Mouse (Mus musculus) stomach, embryonic 14.5 days (tissue): ENCODE results near the gene Crb3. TPM values are rescaled to one million over a fixed set of nuclear protein-coding genes. Genes with fewer than 3 reads are reported as not detected.
A peak's percentile ranks its signal among the peaks of the same experiment; 100 is the strongest.

Experiments used
- ATAC-seq: fragments of 200-750 bp; cut with Nextera tagmentation; 2 replicates; pipeline ENCODE4 v1.8.0; 2017; ENCODE audit warnings: low read depth, moderate TSS enrichment; ENCODE audit not compliant: insufficient number of reproducible peaks, insufficient read depth, low FRiP score
- H3K27ac ChIP-seq: fragments of 300-500 bp; sonication (generic); 2 replicates; pipeline ENCODE4 v1.5.1; 2014; ENCODE audit warnings: mild to moderate bottlenecking, low read length, moderate library complexity, mixed read lengths
- H3K27me3 ChIP-seq: fragments of 300-500 bp; sonication (generic); 2 replicates; pipeline ENCODE4 v1.6.1; 2014; ENCODE audit warnings: low read length, control low read depth, mixed read lengths; ENCODE audit not compliant: control insufficient read depth, insufficient read depth
- H3K36me3 ChIP-seq: fragments of 300-500 bp; sonication (generic); 2 replicates; pipeline ENCODE4 v1.6.1; 2014; ENCODE audit warnings: mild to moderate bottlenecking, control low read depth, low read length, moderate library complexity, mixed read lengths; ENCODE audit not compliant: control insufficient read depth, insufficient read depth
- H3K4me1 ChIP-seq: fragments of 300-500 bp; sonication (generic); 2 replicates; pipeline ENCODE4 v1.6.1; 2014; ENCODE audit warnings: low read length, control low read depth, mixed read lengths; ENCODE audit not compliant: control insufficient read depth, insufficient read depth
- H3K4me2 ChIP-seq: fragments of 300-500 bp; sonication (generic); replicated peaks from 2 replicates; pipeline ENCODE4 v1.6.1; 2014; ENCODE audit warnings: low read depth, low read length, control low read depth
- H3K4me3 ChIP-seq: fragments of 300-500 bp; sonication (generic); 2 replicates; pipeline ENCODE4 v1.5.1; 2014; ENCODE audit warnings: low read depth, low read length, control low read depth
- H3K9ac ChIP-seq: fragments of 300-500 bp; sonication (generic); replicated peaks from 2 replicates; pipeline ENCODE4 v1.6.1; 2014; ENCODE audit warnings: low read depth, mild to moderate bottlenecking, control low read depth, low read length, moderate library complexity, mixed read lengths
- H3K9me3 ChIP-seq: fragments of 300-500 bp; sonication (generic); 2 replicates; pipeline ENCODE4 v1.6.1; 2016; ENCODE audit warnings: low read depth, low read length, control low read depth; ENCODE audit not compliant: control insufficient read depth
- WGBS: fragments of 180-500 bp; shearing (Covaris S2); extraction: QIAGEN DNeasy Blood & Tissue Kit; methylation state at CpG from one replicate; pipeline ENCODE4 v1.1.7; 2014; 5-methylcytosine and 5-hydroxymethylcytosine counted together
- polyA plus RNA-seq: library from polyadenylated mRNA; unstranded; fragments of >200 nt; fragmentation: Nextera tagmentation; extraction: Ambion mirVana; gene quantifications from 2 replicates; pipeline ENCODE4 v1.2.1, GENCODE M21; 2014

Crb3 gene
- 43.8 and 44.2 TPM in 2 replicates for polyA plus RNA-seq

- Histone ChIP-seq H3K9me3 (no peaks in the 10 kb centered on the region), H3K36me3 (no peaks in the 10 kb centered on the region; the same call in 1 of the 2 replicates), H3K27me3 (peaks cover 15% of the 10 kb centered on the region; the same call in 1 of the 2 replicates), H3K4me2 (peak within 1 kb of the TSS; percentile 74), H3K4me1 (peaks cover 3% of the 10 kb centered on the region; the same call in 1 of the 2 replicates), H3K27ac (peak within 1 kb of the TSS; percentile 73; the same call in 1 of the 2 replicates), H3K4me3 (peak within 1 kb of the TSS; percentile 78), H3K9ac (peak within 1 kb of the TSS; percentile 68)
- ATAC-seq = no peak
- WGBS = 2% methylated on average over 17 of the region's 22 CpGs
Measured at GRCm38 (mm10) chr17:57058891-57059485, at the start of gene Crb3. Gene Crb3 (plus strand): TSS chr17:57059105.

GRCm38 (mm10) chr17:57010911-57011235 is 48.0 kb upstream of the Crb3 start:
- ATAC-seq = peak; percentile 23
- H3K4me1 ChIP-seq = peaks cover 4% of the 10 kb centered on the region; the same call in 1 of the 2 replicates
- H3K36me3 ChIP-seq = peaks cover 25% of the 10 kb centered on the region
- peak overlapping the region; percentile 64; the same call in 1 of the 2 replicates for H3K27ac ChIP-seq
- peak overlapping the region; percentile 77 for H3K4me3 ChIP-seq
- H3K4me2 ChIP-seq = peak overlapping the region; percentile 80
- no peaks in the 10 kb centered on the region for H3K27me3 ChIP-seq
- peak overlapping the region; percentile 70 for H3K9ac ChIP-seq
- H3K9me3 ChIP-seq = no peaks in the 10 kb centered on the region
- WGBS = under 1% methylated on average over 19 of the region's 19 CpGs

- peak within 1 kb of the TSS; percentile 80 for H3K4me2 ChIP-seq
- peak within 1 kb of the TSS; percentile 89 for H3K27ac ChIP-seq
- peak; percentile 90 for ATAC-seq
- peak within 1 kb of the TSS; percentile 77 for H3K4me3 ChIP-seq
- no peaks in the 10 kb centered on the region for H3K9me3 ChIP-seq
- no peaks in the 10 kb centered on the region for H3K27me3 ChIP-seq
- H3K4me1 ChIP-seq = peaks cover 4% of the 10 kb centered on the region; the same call in 1 of the 2 replicates
- H3K36me3 ChIP-seq = peaks cover 23% of the 10 kb centered on the region
- under 1% methylated on average over 51 of the region's 51 CpGs for WGBS
- peak within 1 kb of the TSS; percentile 70 for H3K9ac ChIP-seq
Measured at GRCm38 (mm10) chr17:57011236-57012141, 47.4 kb upstream of the Crb3 start, which contains the start of the genes Gtf2f1 and Gm17949. Gene Gtf2f1 (minus strand): TSS chr17:57011288. Gene Gm17949 (plus strand): TSS chr17:57011469.

- no peaks in the 10 kb centered on the region for H3K27me3 ChIP-seq
- H3K9me3 ChIP-seq = no peaks in the 10 kb centered on the region
- no peak for ATAC-seq
- H3K4me3 ChIP-seq = peak overlapping the region; percentile 77
- WGBS = 67% methylated on average over 13 of the region's 13 CpGs
- peaks cover 15% of the 10 kb centered on the region for H3K36me3 ChIP-seq
- no peak overlapping the region for H3K9ac ChIP-seq
- peak overlapping the region; percentile 89 for H3K27ac ChIP-seq
- peaks cover 4% of the 10 kb centered on the region; the same call in 1 of the 2 replicates for H3K4me1 ChIP-seq
- H3K4me2 ChIP-seq = peak overlapping the region; percentile 66
Measured at GRCm38 (mm10) chr17:57012245-57012795, 46.6 kb upstream of the Crb3 start.

- Histone ChIP-seq H3K4me2 (no peak overlapping the region), H3K9ac (no peak overlapping the region), H3K4me1 (no peaks in the 10 kb centered on the region), H3K36me3 (peaks cover 41% of the 10 kb centered on the region), H3K27me3 (no peaks in the 10 kb centered on the region), H3K9me3 (no peaks in the 10 kb centered on the region), H3K27ac (no peak overlapping the region), H3K4me3 (no peak overlapping the region)
- ATAC-seq = no peak
- WGBS = 71% methylated on average over 2 of the region's 2 CpGs
Measured at GRCm38 (mm10) chr17:57019693-57020092, 39.2 kb upstream of the Crb3 start.

GRCm38 (mm10) chr17:57020960-57021359 is 37.9 kb upstream of the Crb3 start:
- Histone ChIP-seq H3K27me3 (no peaks in the 10 kb centered on the region), H3K9me3 (no peaks in the 10 kb centered on the region), H3K27ac (no peak overlapping the region), H3K4me1 (no peaks in the 10 kb centered on the region), H3K4me3 (no peak overlapping the region), H3K4me2 (no peak overlapping the region), H3K36me3 (peaks cover 54% of the 10 kb centered on the region), H3K9ac (no peak overlapping the region)
- ATAC-seq = no peak
- WGBS = 87% methylated on average over 5 of the region's 5 CpGs

- H3K4me1 ChIP-seq = peaks cover 8% of the 10 kb centered on the region; the same call in 1 of the 2 replicates
- no peaks in the 10 kb centered on the region for H3K9me3 ChIP-seq
- no peak overlapping the region for H3K4me2 ChIP-seq
- 90% methylated on average over 4 of the region's 4 CpGs for WGBS
- no peak overlapping the region for H3K27ac ChIP-seq
- H3K9ac ChIP-seq = no peak overlapping the region
- ATAC-seq = no peak
- H3K4me3 ChIP-seq = no peak overlapping the region
- no peaks in the 10 kb centered on the region for H3K27me3 ChIP-seq
- H3K36me3 ChIP-seq = peaks cover 62% of the 10 kb centered on the region
Measured at GRCm38 (mm10) chr17:57027471-57027870, 31.4 kb upstream of the Crb3 start.

- Histone ChIP-seq H3K4me1 (peaks cover 8% of the 10 kb centered on the region; the same call in 1 of the 2 replicates), H3K36me3 (peaks cover 40% of the 10 kb centered on the region), H3K4me3 (peak overlapping the region; percentile 76), H3K27me3 (no peaks in the 10 kb centered on the region), H3K27ac (no peak overlapping the region), H3K4me2 (peak overlapping the region; percentile 96), H3K9me3 (no peaks in the 10 kb centered on the region), H3K9ac (peak overlapping the region; percentile 99; the same call in 1 of the 2 replicates)
- 32% methylated on average over 8 of the region's 8 CpGs for WGBS
- ATAC-seq = no peak
Measured at GRCm38 (mm10) chr17:57029691-57030090, 29.2 kb upstream of the Crb3 start.
